Mouse (Mus musculus) CH12.LX (cell line): ENCODE results near the gene Vps9d1. TPM values are rescaled to one million over a fixed set of nuclear protein-coding genes. Genes with fewer than 3 reads are reported as not detected.

Experiments used
- DNase-seq: peaks from one replicate; pipeline ENCODE4 v3.0.0-alpha.2; 2013; ENCODE audit errors: extremely low read depth
- H3K27ac ChIP-seq: 2 replicates; pipeline ENCODE4 v1.5.1; 2012; ENCODE audit warnings: low read depth, mild to moderate bottlenecking, control low read depth, moderate library complexity; ENCODE audit not compliant: insufficient read depth
- H3K27me3 ChIP-seq: replicated peaks from 2 replicates; pipeline ENCODE3; 2012; ENCODE audit warnings: inconsistent platforms
- H3K36me3 ChIP-seq, 2 experiments: replicated peaks in 1 of 2; 2 replicates each; pipeline versions ENCODE3 to v1.6.1; 2012; ENCODE audit warnings: inconsistent platforms in 1 of 2, low read length in 1 of 2, mild to moderate bottlenecking in 1 of 2, mixed read lengths in 1 of 2, moderate library complexity in 1 of 2; ENCODE audit not compliant: control insufficient read depth in 1 of 2, insufficient read depth in 1 of 2
- H3K4me1 ChIP-seq, 2 experiments: 2 replicates each; pipeline ENCODE4 v1.6.1; 2012; ENCODE audit warnings: inconsistent platforms in 1 of 2, moderate library complexity in 1 of 2; ENCODE audit not compliant: insufficient read depth in 2 of 2, control insufficient read depth in 1 of 2
- H3K4me2 ChIP-seq: 2 replicates; pipeline ENCODE4 v1.6.1; 2012; ENCODE audit warnings: low read depth, mild to moderate bottlenecking, control low read depth; ENCODE audit not compliant: poor library complexity, insufficient read depth, severe bottlenecking
- H3K4me3 ChIP-seq, 3 experiments: fragments of 150-350 bp in 1 of 3; sonication (generic) in 1 of 3; replicated peaks in 1 of 3; 2 replicates each; pipeline versions ENCODE3 to v1.5.1; 2011 to 2012; ENCODE audit warnings: low read depth in 2 of 3, low read length in 2 of 3, mild to moderate bottlenecking in 2 of 3, moderate library complexity in 2 of 3, control low read depth in 1 of 3, improper control_type of control experiment in 1 of 3, inconsistent platforms in 1 of 3, mixed read lengths in 1 of 3; ENCODE audit not compliant: poor library complexity in 1 of 3
- H3K79me2 ChIP-seq: replicated peaks from 2 replicates; pipeline ENCODE4 v1.6.1; 2012; ENCODE audit warnings: mild to moderate bottlenecking, moderate library complexity; ENCODE audit not compliant: control insufficient read depth, poor library complexity, insufficient read depth, severe bottlenecking; ENCODE audit errors: extremely low read depth
- H3K9ac ChIP-seq: 2 replicates; pipeline ENCODE4 v1.6.1; 2012; ENCODE audit warnings: low read depth, mild to moderate bottlenecking, control low read depth, moderate library complexity; ENCODE audit not compliant: insufficient read depth
- H3K9me3 ChIP-seq: replicated peaks from 2 replicates; pipeline ENCODE3; 2012; ENCODE audit warnings: low read length, inconsistent platforms, mixed read lengths
- E2F4 ChIP-seq: IDR thresholded peaks from 2 replicates; pipeline ENCODE4 v1.6.1; 2011; ENCODE audit warnings: low read depth, low read length, improper control_type of control experiment; ENCODE audit not compliant: insufficient replicate concordance
- ELF1 ChIP-seq: IDR thresholded peaks from 2 replicates; pipeline ENCODE4 v1.6.1; 2014; ENCODE audit warnings: low read depth, mild to moderate bottlenecking, inconsistent platforms, low read length, improper control_type of control experiment
- ETS1 ChIP-seq: conservative IDR thresholded peaks from 2 replicates; pipeline ENCODE4 v1.6.1; 2012; ENCODE audit warnings: low read depth, mild to moderate bottlenecking, inconsistent platforms, low read length, improper control_type of control experiment, moderate library complexity
- GABPA ChIP-seq: IDR thresholded peaks from 2 replicates; pipeline ENCODE4 v1.6.1; 2012; ENCODE audit warnings: low read depth, low read length, improper control_type of control experiment, inconsistent platforms; ENCODE audit not compliant: insufficient replicate concordance
- HCFC1 ChIP-seq: IDR thresholded peaks from 2 replicates; pipeline ENCODE4 v1.6.1; 2012; ENCODE audit warnings: low read depth, mild to moderate bottlenecking, inconsistent platforms, low read length, improper control_type of control experiment
- KAT2A ChIP-seq: IDR thresholded peaks from 2 replicates; pipeline ENCODE4 v1.6.1; 2012; ENCODE audit warnings: low read length, improper control_type of control experiment, inconsistent platforms; ENCODE audit not compliant: insufficient replicate concordance
- MAFK ChIP-seq: IDR thresholded peaks from 2 replicates; pipeline ENCODE4 v1.6.1; 2011; ENCODE audit warnings: low read length, improper control_type of control experiment; ENCODE audit not compliant: insufficient replicate concordance
- MAZ ChIP-seq: IDR thresholded peaks from 2 replicates; pipeline ENCODE4 v1.6.1; 2012; ENCODE audit warnings: low read depth, mild to moderate bottlenecking, inconsistent platforms, low read length, improper control_type of control experiment, moderate library complexity
- MEF2A ChIP-seq: IDR thresholded peaks from 2 replicates; pipeline ENCODE4 v1.6.1; 2014; ENCODE audit warnings: low read depth, mild to moderate bottlenecking, inconsistent platforms, low read length, improper control_type of control experiment, borderline replicate concordance
- NRF1 ChIP-seq: IDR thresholded peaks from 2 replicates; pipeline ENCODE4 v1.6.1; 2014; ENCODE audit warnings: low read depth, mild to moderate bottlenecking, inconsistent platforms, low read length, improper control_type of control experiment, moderate library complexity
- POLR2A ChIP-seq: IDR thresholded peaks from 2 replicates; pipeline ENCODE4 v1.6.1; 2011; ENCODE audit warnings: low read depth, mild to moderate bottlenecking, improper control_type of control experiment, low read length
- RCOR1 ChIP-seq: conservative IDR thresholded peaks from 2 replicates; pipeline ENCODE4 v1.6.1; 2012; ENCODE audit warnings: low read depth, mild to moderate bottlenecking, inconsistent platforms, low read length, improper control_type of control experiment
- SIN3A ChIP-seq: IDR thresholded peaks from 2 replicates; pipeline ENCODE4 v1.6.1; 2012; ENCODE audit warnings: low read length, improper control_type of control experiment, inconsistent platforms
- UBTF ChIP-seq: IDR thresholded peaks from 2 replicates; pipeline ENCODE4 v1.6.1; 2012; ENCODE audit warnings: low read depth, mild to moderate bottlenecking, inconsistent platforms, low read length, improper control_type of control experiment, moderate library complexity
- ZC3H11A ChIP-seq: IDR thresholded peaks from 2 replicates; pipeline ENCODE4 v1.6.1; 2012; ENCODE audit warnings: low read depth, mild to moderate bottlenecking, inconsistent platforms, low read length, improper control_type of control experiment
- ZMIZ1 ChIP-seq: IDR thresholded peaks from 2 replicates; pipeline ENCODE4 v1.6.1; 2012; ENCODE audit warnings: low read depth, mild to moderate bottlenecking, inconsistent platforms, low read length, improper control_type of control experiment
- dilution Hi-C: fragments of 300-500 bp; cut with MboI; formaldehyde crosslinking; loops from 2 replicates; pipeline ENCODE4 v1.14.3; 2020; ENCODE audit warnings: low sequenced_read_pairs; ENCODE audit not compliant: extremely low pct_unique_long_range_greater_than_20kb, extremely low pct_ligation_motif_present
- in situ Hi-C: fragments of 300-500 bp; cut with MboI; formaldehyde crosslinking; loops from 3 replicates; pipeline ENCODE4 v1.14.3; 2019; ENCODE audit warnings: low sequenced_read_pairs, low pct_ligation_motif_present, low pct_unique_long_range_greater_than_20kb, mixed read lengths
- polyA plus RNA-seq: library from polyadenylated mRNA; unstranded; fragments of >175 nt; gene quantifications from 2 replicates; pipeline ENCODE4 v1.2.1, GENCODE M21; 2012; ENCODE audit warnings: low read depth; ENCODE audit not compliant: insufficient read length
- total RNA-seq, 2 experiments: library from RNA; depleted of rRNA; stranded (reverse); fragments of 300-350 nt in 1 of 2; fragments of >200 nt in 1 of 2; gene quantifications; 2 replicates each; pipeline ENCODE4 v1.2.3; 2012 to 2014

The Vps9d1 gene
- total and polyA plus RNA-seq, 3 experiments = 2.8 to 9.7 (median 5.5) TPM

- Histone ChIP-seq H3K27me3 (no peaks in the 10 kb centered on the region), H3K4me3 (no peak overlapping the region), H3K9ac (no peak overlapping the region), H3K36me3 (peaks cover 37 to 88% of the 10 kb centered on the region in 2 experiments), H3K27ac (no peak overlapping the region), H3K79me2 (no peaks in the 10 kb centered on the region), H3K9me3 (no peaks in the 10 kb centered on the region), H3K4me2 (no peak overlapping the region), H3K4me1 (peaks cover 0 to 13% of the 10 kb centered on the region in 2 experiments; a peak in 2 of 4 replicates)
- TF ChIP-seq ZMIZ1 (no peak), SIN3A (no peak), POLR2A (no peak), MEF2A (no peak), UBTF (no peak), GABPA (no peak), NRF1 (no peak), ELF1 (no peak), MAFK (no peak), ZC3H11A (no peak), HCFC1 (no peak), E2F4 (no peak), MAZ (no peak)
- no peak for DNase-seq
- dilution Hi-C loops (no loop called here), in situ Hi-C loops (loop anchor here (5.0 kb wide), 1 partner anchor 42 kb away; no protein-coding TSS in a partner anchor)
These were observed 8.6 kb downstream of the Vps9d1 start for GRCm38 (mm10) chr8:123245543-123245942.

- no peak for TF ChIP-seq KAT2A
- TF ChIP-seq RCOR1 = no peak
- TF ChIP-seq ETS1 = no peak
- H3K79me2 ChIP-seq = no peaks in the 10 kb centered on the region
- peaks cover 33 to 83% of the 10 kb centered on the region in 2 experiments for H3K36me3 ChIP-seq
- in situ Hi-C loops = no loop called here
- H3K9ac ChIP-seq = no peak overlapping the region
- no peaks in the 10 kb centered on the region for H3K9me3 ChIP-seq
- H3K27ac ChIP-seq = no peak overlapping the region
- no peaks in the 10 kb centered on the region for H3K27me3 ChIP-seq
- no peak overlapping the region for H3K4me2 ChIP-seq
- H3K4me1 ChIP-seq = peaks cover 0 to 11% of the 10 kb centered on the region in 2 experiments; a peak in 2 of 4 replicates
- H3K4me3 ChIP-seq = no peak overlapping the region
- dilution Hi-C loops = no loop called here
- DNase-seq = no peak
These were observed 9.8 kb downstream of the Vps9d1 start for GRCm38 (mm10) chr8:123244382-123244781.
